Mouse (Mus musculus) kidney, postnatal 10 days (tissue): ENCODE data around the gene Il12a.

Source experiments
- DNase-seq: peaks from one replicate; pipeline ENCODE4 v3.0.0; 2021; ENCODE audit warnings: mixed read lengths

The Il12a gene

GRCm38 (mm10) chr3:68686852-68687560 is 3.4 kb upstream of the Il12a start:
- DNase-seq, result no peak

DNA sequence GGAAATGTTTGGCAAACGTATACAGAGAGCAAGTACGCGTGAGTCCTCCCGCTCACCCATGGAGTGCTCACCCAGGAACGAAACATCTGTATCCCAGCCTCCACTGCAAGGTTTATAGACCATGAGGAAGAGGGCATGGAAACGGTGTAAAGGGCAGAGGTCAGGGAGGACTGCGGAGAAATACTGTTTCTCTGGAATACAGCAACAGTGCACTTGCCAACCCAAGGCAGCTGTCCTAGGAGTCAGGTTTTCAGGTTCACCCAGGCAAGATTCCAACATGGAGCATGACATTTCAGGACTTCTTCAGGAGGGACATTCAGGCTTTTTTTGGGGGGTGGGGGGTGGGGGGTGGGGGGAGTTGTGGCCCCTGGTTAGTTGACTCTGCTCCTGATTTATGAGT is 1.1 kb upstream of the Il12a start:
- no peak for DNase-seq

- no peak for DNase-seq
Observed at GRCm38 (mm10) chr3:68691100-68691778, 795 bp downstream of the Il12a start.

- no peak for DNase-seq
Observed at GRCm38 (mm10) chr3:68691938-68692599, 1.6 kb downstream of the Il12a start.

GRCm38 (mm10) chr3:68692600-68693225 is 2.3 kb downstream of the Il12a start:
- DNase-seq, result no peak

GRCm38 (mm10) chr3:68693441-68694048 is 3.1 kb downstream of the Il12a start:
- DNase-seq, result peak; percentile 80

DNA sequence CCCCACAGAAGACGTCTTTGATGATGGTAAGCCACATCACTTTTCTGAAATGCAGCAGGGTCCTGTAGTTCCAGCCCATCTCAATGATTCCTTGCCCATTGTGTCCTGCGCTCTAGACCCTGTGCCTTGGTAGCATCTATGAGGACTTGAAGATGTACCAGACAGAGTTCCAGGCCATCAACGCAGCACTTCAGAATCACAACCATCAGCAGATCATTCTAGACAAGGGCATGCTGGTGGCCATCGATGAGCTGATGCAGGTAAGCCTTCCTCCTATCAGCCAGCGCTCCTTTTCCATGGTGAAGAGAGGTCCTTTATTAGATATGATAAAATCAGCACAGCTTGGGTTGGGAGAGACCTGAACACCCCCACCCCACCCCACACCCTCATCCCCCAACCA is 4.9 kb downstream of the Il12a start:
- DNase-seq, result no peak

DNA sequence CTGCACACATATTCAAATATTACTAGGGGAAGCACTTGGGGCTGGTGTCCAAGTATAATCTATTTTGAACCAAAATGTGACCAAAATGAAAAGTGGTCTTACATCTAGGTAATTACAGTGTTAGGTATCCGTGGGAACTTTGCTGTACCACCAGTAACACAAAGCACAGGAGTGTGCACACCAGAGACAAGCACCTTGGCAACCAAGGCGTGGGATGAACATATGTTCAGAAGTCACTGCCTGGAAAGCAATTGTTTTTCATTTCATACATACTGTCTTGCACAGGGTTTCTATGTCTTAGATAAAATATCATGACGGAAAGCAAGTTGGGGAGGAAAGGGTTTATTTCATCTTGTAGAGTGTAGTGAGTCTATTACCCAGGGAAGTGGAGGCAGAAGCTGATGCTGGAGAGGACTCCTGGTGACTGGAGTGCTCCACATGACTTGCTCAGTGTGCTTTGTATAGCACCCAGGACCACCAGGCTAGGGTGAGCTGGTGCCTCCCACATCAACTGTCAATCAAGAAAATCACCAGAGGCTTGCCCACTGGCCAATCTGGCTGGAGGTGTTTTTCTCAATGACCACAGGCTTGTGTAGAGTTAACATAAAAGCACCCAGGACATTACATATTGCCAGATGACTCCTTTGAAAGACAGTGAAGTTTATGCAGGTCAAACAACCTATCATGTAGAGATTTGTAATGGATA is 6.2 kb downstream of the Il12a start:
- DNase-seq, result no peak

DNA sequence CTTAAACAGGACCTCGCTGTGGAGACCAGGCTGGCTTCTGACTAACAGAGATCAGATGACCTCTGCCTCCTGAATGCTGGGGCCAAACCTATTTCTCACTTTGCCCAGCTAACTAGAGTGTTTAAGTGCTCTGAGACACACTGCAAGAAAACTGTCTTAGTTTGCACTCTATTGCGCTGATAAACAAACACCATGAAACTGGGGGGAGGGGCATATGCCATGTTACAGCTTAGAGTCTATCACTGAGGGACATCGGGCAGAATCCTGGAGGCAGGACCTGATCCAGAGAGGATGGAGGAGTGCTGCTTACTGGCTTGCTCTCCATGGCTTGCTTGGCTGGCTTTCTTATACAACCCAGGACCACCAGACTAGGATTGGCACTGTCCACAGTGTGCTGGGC is 8.2 kb downstream of the Il12a start:
- no peak for DNase-seq

GRCm38 (mm10) chr3:68700091-68700490 is 9.6 kb downstream of the Il12a start:
- no peak for DNase-seq

DNA sequence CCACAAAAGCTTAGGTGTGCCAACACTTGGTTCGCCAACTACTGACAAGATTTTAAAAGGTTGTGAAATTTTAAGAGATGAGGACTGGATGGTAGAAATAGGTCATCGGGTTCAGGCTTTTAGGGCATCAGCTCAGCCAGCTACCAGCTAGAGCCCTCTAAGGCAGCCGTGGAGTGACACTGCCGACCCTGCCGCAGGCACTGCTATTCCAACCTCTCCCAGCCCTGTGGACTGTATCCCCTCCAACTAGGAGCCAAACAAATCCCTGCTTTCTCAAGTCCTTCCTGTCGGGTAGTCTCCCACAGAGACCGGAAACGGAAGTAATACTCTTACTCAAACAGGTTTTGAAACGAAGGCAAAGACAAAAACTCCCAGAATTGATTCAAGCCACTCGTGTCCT is 15.9 kb downstream of the Il12a start:
- no peak for DNase-seq

DNA sequence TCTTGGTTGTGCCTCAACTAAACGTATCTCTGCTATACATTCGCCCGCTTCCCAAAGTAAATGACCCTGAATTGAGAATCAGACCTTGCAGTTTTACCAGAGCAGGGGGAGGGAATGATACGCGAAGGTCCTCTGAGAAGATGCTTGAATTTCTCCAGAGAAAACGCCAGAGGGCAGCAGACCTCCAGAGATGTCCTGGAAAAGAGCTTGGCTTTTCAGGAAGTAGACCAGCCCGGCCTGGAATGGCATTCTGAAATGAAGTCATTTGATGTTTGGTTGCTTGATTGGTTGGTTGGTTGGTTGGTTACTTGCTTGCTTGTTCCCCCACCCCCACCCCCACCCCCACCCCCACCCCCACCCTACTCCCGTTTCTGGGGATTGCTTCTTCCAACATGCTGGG is 17.8 kb downstream of the Il12a start:
- DNase-seq, result peak; percentile 74

- peak; percentile 82 for DNase-seq
Observed at GRCm38 (mm10) chr3:68709198-68709797, 18.9 kb downstream of the Il12a start.

DNA sequence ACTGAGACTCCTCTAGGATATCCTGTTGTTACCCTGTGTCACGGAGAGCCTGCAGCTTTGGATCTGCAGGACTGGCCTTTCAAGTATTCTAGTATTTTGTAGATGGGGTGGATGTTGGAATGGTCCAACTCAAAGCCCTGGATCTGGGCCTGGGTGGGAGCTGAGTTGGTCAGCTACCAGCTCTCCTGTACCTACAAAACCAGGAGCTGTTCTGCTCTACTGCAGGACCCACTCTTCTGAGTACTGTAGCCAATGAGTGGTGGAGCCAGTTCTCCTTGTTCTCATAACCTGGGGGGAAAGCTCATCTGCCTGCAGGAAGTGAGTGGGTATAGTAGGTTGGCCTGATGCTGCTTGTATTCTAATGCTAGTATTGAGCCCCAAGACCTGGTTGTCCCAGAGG is 20.0 kb downstream of the Il12a start:
- no peak for DNase-seq

- DNase-seq, result no peak
Observed at GRCm38 (mm10) chr3:68711510-68711909, 21.1 kb downstream of the Il12a start.

DNA sequence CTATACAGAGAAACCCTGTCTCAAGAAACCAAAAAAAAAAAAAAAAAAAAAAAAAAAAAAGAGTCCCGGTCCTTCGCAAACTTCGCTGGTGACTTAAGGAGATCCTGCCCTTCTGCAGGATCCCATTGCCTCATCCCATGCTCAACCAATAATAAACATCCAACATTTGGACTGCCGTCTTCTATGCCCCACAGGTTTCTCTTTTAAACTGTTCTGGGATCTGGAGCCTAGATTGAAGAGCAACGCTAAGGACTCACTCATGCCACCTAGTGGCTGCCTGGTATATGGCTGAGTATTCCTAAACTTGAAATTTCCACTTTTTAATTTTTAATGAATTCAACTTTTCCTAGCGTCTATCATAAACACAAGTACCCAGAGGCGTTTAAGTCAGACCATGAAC is 23.1 kb downstream of the Il12a start:
- peak; percentile 85 for DNase-seq

DNA sequence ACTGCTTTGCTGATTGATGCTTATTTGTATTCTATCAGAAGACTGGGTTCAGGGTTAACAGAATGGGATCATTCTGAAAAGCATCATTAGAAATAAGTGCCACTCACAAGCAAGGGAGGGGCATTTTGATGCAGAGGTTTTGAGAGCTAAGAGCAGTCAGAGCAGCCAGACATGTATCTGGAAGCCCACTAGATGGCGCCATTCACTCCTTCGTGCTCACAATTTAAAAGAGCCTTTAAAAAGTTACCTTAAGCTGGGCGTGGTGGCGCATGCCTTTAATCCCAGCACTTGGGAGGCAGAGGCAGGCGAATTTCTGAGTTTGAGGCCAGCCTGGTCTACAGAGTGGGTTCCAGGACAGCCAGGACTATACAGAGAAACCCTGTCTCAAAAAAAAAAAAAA is 26.9 kb downstream of the Il12a start:
- peak; percentile 78 for DNase-seq

- DNase-seq, result no peak
Observed at GRCm38 (mm10) chr3:68719229-68719819, 28.9 kb downstream of the Il12a start.

DNA sequence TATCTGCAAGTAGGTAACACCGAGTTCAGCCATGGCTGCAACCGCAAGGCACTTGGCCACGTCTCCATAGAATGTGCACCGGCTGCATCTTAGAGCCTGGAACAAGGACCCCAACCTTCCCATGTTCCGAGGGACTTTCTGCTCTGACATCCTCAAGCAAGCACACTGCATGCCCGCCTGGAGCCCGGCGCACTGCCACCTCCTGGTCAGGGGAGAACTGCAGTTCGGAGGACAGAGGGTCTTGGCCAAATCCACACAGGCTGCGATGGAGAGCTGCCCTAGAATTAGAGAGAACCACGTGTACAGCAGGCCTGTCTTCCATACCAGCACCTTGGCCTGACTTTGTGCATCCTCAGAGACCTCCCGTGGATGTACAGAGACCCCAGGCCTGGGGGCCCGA is 29.8 kb downstream of the Il12a start:
- peak; percentile 72 for DNase-seq

DNA sequence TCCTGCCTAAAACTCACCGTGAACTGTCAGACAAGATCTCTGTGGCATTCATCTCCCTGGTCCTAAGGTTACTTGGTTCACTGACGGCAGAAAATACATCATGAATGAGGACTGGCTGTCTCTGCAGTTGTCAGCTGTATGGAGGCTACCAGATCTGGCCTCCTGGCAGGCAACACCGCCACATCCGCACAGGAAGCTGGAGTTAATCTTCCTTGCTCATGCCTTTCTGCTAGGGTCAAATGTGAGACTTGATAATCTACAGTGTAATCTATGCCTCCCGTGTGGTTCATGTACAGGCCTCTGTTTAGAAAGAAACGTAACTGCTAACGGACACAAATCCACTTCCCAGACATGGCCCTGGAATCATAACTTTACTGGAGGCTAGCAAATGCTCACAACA is 51.5 kb downstream of the Il12a start:
- no peak for DNase-seq

DNA sequence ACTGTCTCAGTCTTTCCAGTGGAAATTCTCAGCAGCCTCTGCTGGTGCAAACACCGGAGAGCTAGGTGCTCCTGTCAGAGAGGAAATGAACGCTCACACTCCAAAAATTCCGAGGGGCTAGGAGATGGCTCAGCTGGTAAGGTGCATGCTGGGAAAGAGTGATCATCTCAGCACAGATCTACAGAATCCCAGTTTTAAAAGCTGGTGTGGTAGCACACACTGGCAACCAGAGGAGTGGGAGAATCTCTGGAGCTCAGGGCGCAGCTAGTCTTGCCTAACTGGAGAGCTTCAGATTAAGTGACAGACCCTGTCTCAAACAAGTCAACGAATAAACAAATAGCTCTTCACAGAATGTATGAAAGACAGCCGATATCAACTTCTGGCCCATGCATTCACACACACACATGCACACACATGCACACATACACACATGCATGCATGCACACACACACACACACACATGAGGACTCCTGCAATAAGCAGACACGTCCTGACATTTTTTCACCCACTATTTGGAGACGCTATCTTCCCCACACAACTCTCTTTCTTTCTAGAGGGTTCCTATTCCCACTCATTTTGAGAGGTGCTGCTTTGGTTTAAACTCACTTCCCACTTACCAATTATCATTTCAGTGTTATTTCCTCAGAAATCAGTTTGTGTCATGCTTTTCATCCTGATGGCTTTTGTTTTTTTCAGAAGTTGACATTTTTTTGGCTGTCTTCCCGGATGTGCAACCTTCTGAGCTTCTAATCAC is 52.5 kb downstream of the Il12a start:
- no peak for DNase-seq
